Mouse (Mus musculus): ENCODE measurements around the gene 4930402H24Rik. TPM values are rescaled to one million over a fixed set of nuclear protein-coding genes. Genes with fewer than 3 reads are reported as not detected.

4930402H24Rik gene
- polyA plus RNA-seq, 1 experiment: 11.7 TPM

DNA sequence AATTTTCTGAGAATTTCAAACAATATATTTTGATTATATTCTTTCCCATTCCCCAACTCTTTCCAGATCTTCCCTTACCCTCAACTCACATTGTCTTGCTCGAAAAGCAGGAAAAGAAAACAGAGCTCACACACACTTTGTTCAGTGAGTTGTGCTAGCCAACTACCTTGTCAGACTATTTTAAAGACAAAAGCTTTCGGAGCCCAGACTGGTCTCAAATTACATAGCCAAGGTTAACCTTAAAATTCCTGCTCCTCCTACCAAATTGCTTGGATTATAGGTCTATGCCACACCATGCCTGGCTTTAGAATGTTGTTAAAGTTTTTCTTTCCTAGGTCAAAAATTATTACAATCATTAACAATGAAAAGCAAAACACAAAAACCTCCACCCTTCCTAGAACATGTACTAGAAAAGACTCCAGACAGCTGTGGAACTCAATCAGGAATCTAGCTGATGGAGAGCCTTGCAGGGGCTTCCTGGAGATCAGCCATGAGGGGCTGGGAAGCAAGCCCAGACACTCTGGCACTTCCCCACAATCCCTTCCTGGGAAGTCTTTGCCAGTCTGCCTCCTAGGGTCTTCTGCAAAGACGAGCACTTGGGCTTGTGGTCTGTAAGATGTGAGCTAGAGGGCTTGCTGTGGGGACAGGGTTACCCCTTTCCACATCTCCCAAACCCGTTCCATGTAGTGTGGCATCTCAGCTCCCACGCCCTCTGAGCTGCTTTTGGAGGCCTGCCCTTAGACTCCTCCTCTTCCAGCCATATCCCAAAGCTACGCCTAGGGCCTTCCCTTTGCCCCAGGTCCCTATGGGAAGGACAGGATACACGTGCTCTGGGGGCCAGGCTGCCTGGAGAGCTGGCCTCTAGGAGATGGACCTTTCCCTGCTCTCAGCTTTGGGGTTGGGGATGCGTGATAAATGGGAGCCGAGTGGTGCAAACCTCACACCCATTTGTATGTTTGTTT lies 201.9 kb downstream of the 4930402H24Rik start:
- no peak for TF ChIP-seq CEBPB (IDR thresholded peaks at IDR 0.05; ENCODE audit: low read depth)
- TF ChIP-seq FOSL1 (IDR thresholded peaks at IDR 0.05; ENCODE audit: insufficient read depth, low read length, poor library complexity, severe bottlenecking): no peak
- no peak for TF ChIP-seq MAX (IDR thresholded peaks at IDR 0.05)
- TF ChIP-seq CTCF (IDR thresholded peaks at IDR 0.05; ENCODE audit: control insufficient read depth, insufficient read depth, insufficient read length): no peak
- no peak for TF ChIP-seq USF1 (IDR thresholded peaks at IDR 0.05; ENCODE audit: low read depth)
- TF ChIP-seq MYOD1 (IDR thresholded peaks at IDR 0.05; ENCODE audit: control insufficient read depth, insufficient read length, low read depth): no peak
- TF ChIP-seq MYOG (IDR thresholded peaks at IDR 0.05; ENCODE audit: control insufficient read depth, extremely low read depth, insufficient read length): no peak
- H3K4me3 ChIP-seq (ENCODE audit: insufficient read depth, poor library complexity, severe bottlenecking): no peak overlapping the region
- no peaks in the 10 kb centered on the region for H3K79me3 ChIP-seq (ENCODE audit: low read depth)

DNA sequence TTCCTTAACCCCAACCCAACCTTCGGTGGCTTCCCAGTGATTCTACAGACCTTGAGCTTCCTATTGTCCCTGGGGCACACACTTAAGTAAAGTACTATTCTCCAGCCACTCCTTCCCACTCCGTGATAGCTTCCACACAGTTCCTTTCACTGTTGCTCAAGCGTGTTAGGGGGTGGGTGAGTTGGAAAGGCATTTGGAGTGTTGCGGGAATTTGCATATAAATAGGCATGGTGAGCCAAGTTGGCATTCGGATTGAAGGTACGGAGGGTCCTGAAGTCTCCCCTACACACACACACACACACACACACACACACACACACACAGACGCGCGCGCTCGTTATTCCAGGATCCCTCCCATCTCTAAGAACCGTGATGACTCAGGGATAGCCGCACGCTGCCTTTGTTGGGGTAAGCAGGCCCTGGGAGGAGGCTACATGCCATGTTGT lies 208.4 kb downstream of the 4930402H24Rik start:
- H3K79me3 ChIP-seq (ENCODE audit: low read depth): no peaks in the 10 kb centered on the region
- TF ChIP-seq MAX (IDR thresholded peaks at IDR 0.05) (peak; percentile 34), CTCF (IDR thresholded peaks at IDR 0.05; ENCODE audit: control insufficient read depth, insufficient read depth, insufficient read length) (no peak), USF1 (IDR thresholded peaks at IDR 0.05; ENCODE audit: low read depth) (no peak)
- H3K4me3 ChIP-seq (ENCODE audit: insufficient read depth, poor library complexity, severe bottlenecking): peak overlapping the region; percentile 41
- H3ac ChIP-seq (ENCODE audit: control insufficient read depth, insufficient read length, low read depth): peak overlapping the region; percentile 87
- no peaks in the 10 kb centered on the region for H3K36me3 ChIP-seq (ENCODE audit: control insufficient read depth, insufficient read depth)
- H3K79me2 ChIP-seq (ENCODE audit: control insufficient read depth, insufficient read depth): no peaks in the 10 kb centered on the region
- H3K27me3 ChIP-seq (ENCODE audit: control insufficient read depth, insufficient read depth, insufficient read length): no peaks in the 10 kb centered on the region

More for the DNA sequence above, 201.9 kb downstream of the 4930402H24Rik start:
- no peaks in the 10 kb centered on the region for H3K27me3 ChIP-seq (ENCODE audit: control insufficient read depth, insufficient read depth, insufficient read length)
- H3K79me2 ChIP-seq (ENCODE audit: control insufficient read depth, insufficient read depth): no peaks in the 10 kb centered on the region
- H3K36me3 ChIP-seq (ENCODE audit: control insufficient read depth, insufficient read depth): no peaks in the 10 kb centered on the region
- no peak overlapping the region for H3ac ChIP-seq (ENCODE audit: control insufficient read depth, insufficient read length, low read depth)

DNA sequence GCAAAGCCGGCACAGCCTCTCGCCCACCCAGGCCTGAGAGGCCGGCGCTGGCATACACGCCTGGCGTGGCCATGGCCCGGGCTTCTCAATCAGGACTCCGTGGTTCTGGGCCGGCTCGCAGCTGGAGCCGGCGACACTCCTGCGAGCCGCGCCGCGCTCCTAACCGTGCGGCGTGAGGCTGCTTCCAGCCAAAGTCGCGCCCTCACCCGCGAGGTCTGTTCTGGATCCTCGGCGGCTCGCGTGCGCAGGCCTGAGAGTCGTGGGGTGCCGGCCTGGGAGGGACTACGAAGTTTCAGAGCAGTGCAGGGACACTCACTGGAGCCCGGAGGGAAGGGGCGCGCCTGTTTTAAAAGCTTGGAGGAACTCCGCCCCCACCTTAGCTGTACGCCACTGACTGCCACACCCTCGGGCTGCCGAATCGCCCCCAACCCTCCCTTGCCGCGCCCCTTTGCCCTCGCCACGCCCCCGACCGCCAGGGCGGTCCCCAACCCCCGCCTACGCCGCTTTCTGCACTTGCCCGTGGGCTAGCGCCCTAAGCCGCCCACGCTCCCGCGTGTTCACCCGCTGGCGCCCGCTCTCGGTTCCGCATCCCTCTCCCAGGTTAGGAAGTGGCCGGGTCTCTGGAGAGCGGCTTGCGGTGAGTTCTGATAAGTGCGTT lies 208.9 kb downstream of the 4930402H24Rik start, which contains the start of gene Slc4a11:
TSS of gene Slc4a11 (minus strand) at position 367 of the 658 bp plus-strand sequence.
- Histone ChIP-seq H3ac (ENCODE audit: control insufficient read depth, insufficient read length, low read depth) (peak within 1 kb of the TSS; percentile 87), H3K4me3 (ENCODE audit: insufficient read depth, poor library complexity, severe bottlenecking) (peak within 1 kb of the TSS; percentile 41), H3K36me3 (ENCODE audit: control insufficient read depth, insufficient read depth) (no peaks in the 10 kb centered on the region), H3K27me3 (ENCODE audit: control insufficient read depth, insufficient read depth, insufficient read length) (no peaks in the 10 kb centered on the region), H3K79me2 (ENCODE audit: control insufficient read depth, insufficient read depth) (no peaks in the 10 kb centered on the region), H3K79me3 (ENCODE audit: low read depth) (no peaks in the 10 kb centered on the region)
- TF ChIP-seq FOSL1 (IDR thresholded peaks at IDR 0.05; ENCODE audit: insufficient read depth, low read length, poor library complexity, severe bottlenecking): no peak
- TF ChIP-seq MAX (IDR thresholded peaks at IDR 0.05): peak; percentile 54

- H3K36me3 ChIP-seq (ENCODE audit: control insufficient read depth, insufficient read depth): no peaks in the 10 kb centered on the region
- no peaks in the 10 kb centered on the region for H3K79me3 ChIP-seq (ENCODE audit: low read depth)
- no peaks in the 10 kb centered on the region for H3K79me2 ChIP-seq (ENCODE audit: control insufficient read depth, insufficient read depth)
- H3ac ChIP-seq (ENCODE audit: control insufficient read depth, insufficient read length, low read depth): peak overlapping the region; percentile 87
- TF ChIP-seq USF1 (IDR thresholded peaks at IDR 0.05; ENCODE audit: low read depth): no peak
- no peak for TF ChIP-seq MAX (IDR thresholded peaks at IDR 0.05)
- no peak for TF ChIP-seq MYOG (IDR thresholded peaks at IDR 0.05; ENCODE audit: control insufficient read depth, extremely low read depth, insufficient read length)
- no peak for TF ChIP-seq FOSL1 (IDR thresholded peaks at IDR 0.05; ENCODE audit: insufficient read depth, low read length, poor library complexity, severe bottlenecking)
- TF ChIP-seq CEBPB (IDR thresholded peaks at IDR 0.05; ENCODE audit: low read depth): no peak
- TF ChIP-seq CTCF (IDR thresholded peaks at IDR 0.05; ENCODE audit: control insufficient read depth, insufficient read depth, insufficient read length): no peak
- no peak for TF ChIP-seq MYOD1 (IDR thresholded peaks at IDR 0.05; ENCODE audit: control insufficient read depth, insufficient read length, low read depth)
- peak overlapping the region; percentile 41 for H3K4me3 ChIP-seq (ENCODE audit: insufficient read depth, poor library complexity, severe bottlenecking)
- no peaks in the 10 kb centered on the region for H3K27me3 ChIP-seq (ENCODE audit: control insufficient read depth, insufficient read depth, insufficient read length)
These were observed 209.5 kb downstream of the 4930402H24Rik start for GRCm38 (mm10) chr2:130696700-130697152.

DNA sequence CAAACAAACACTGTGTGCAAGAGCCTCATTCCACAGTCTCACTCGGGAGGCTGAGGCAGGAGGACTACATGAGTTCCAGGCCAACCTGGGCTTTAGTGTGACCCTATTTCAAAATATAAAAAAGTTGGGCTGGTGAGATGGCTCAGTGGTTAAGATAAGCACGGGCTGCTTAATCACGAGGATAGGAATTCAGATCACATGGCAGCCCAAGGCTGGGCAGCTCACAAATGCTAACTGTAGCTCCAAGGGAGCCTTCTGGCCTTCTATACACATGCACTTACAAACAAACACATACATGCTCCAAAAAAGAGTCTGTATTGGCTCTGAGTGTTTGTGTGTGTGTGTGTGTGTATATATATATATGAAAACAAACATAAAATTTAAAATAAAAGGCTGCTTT lies 212.6 kb downstream of the 4930402H24Rik start:
- Histone ChIP-seq H3K36me3 (ENCODE audit: control insufficient read depth, insufficient read depth) (no peaks in the 10 kb centered on the region), H3K27me3 (ENCODE audit: control insufficient read depth, insufficient read depth, insufficient read length) (no peaks in the 10 kb centered on the region), H3ac (ENCODE audit: control insufficient read depth, insufficient read length, low read depth) (no peak overlapping the region), H3K4me3 (ENCODE audit: insufficient read depth, poor library complexity, severe bottlenecking) (no peak overlapping the region), H3K79me2 (ENCODE audit: control insufficient read depth, insufficient read depth) (no peaks in the 10 kb centered on the region), H3K79me3 (ENCODE audit: low read depth) (no peaks in the 10 kb centered on the region)
- TF ChIP-seq MYOD1 (IDR thresholded peaks at IDR 0.05; ENCODE audit: control insufficient read depth, insufficient read length, low read depth) (no peak), CEBPB (IDR thresholded peaks at IDR 0.05; ENCODE audit: low read depth) (no peak), FOSL1 (IDR thresholded peaks at IDR 0.05; ENCODE audit: insufficient read depth, low read length, poor library complexity, severe bottlenecking) (no peak), MAX (IDR thresholded peaks at IDR 0.05) (no peak), MYOG (IDR thresholded peaks at IDR 0.05; ENCODE audit: control insufficient read depth, extremely low read depth, insufficient read length) (no peak), CTCF (IDR thresholded peaks at IDR 0.05; ENCODE audit: control insufficient read depth, insufficient read depth, insufficient read length) (no peak), USF1 (IDR thresholded peaks at IDR 0.05; ENCODE audit: low read depth) (no peak)
